Mouse (Mus musculus) midbrain, embryonic 10.5 days (tissue): ENCODE results near the gene C1rb. TPM values are rescaled to one million over a fixed set of nuclear protein-coding genes. Genes with fewer than 3 reads are reported as not detected.
"Not testable (repeated sequence)": the region's sequence is repeated elsewhere in the genome, so short reads cannot be mapped to it uniquely, and the experiment has no call there.

Experiments
- DNase-seq: peaks from one replicate; pipeline ENCODE4 v3.0.0-alpha.2; 2017; ENCODE audit warnings: low spot score
- H3K27ac ChIP-seq: fragments of 300-500 bp; sonication (generic); replicated peaks from 2 replicates; pipeline ENCODE4 v1.5.1; 2016; ENCODE audit warnings: mild to moderate bottlenecking
- H3K27me3 ChIP-seq: fragments of 300-500 bp; sonication (generic); 2 replicates; pipeline ENCODE4 v1.6.1; 2016; ENCODE audit warnings: low read depth, mild to moderate bottlenecking; ENCODE audit not compliant: poor library complexity, severe bottlenecking
- H3K36me3 ChIP-seq: fragments of 300-500 bp; sonication (generic); 2 replicates; pipeline ENCODE4 v1.6.1; 2016; ENCODE audit warnings: mild to moderate bottlenecking, moderate library complexity
- H3K4me1 ChIP-seq: fragments of 300-500 bp; sonication (generic); 2 replicates; pipeline ENCODE4 v1.6.1; 2016
- H3K4me3 ChIP-seq: fragments of 300-500 bp; sonication (generic); 2 replicates; pipeline ENCODE4 v1.5.1; 2016; ENCODE audit warnings: mild to moderate bottlenecking, moderate library complexity
- H3K9me3 ChIP-seq: fragments of 300-500 bp; sonication (generic); replicated peaks from 2 replicates; pipeline ENCODE4 v1.6.1; 2016; ENCODE audit warnings: mild to moderate bottlenecking
- WGBS: fragments of 180-500 bp; shearing (Covaris S2); methylation state at CpG from one replicate; pipeline ENCODE4 v1.1.7; 2016; 5-methylcytosine and 5-hydroxymethylcytosine counted together
- polyA plus RNA-seq: library from polyadenylated mRNA; unstranded; fragments of >200 nt; fragmentation: Nextera tagmentation; extraction: Ambion mirVana; gene quantifications from 2 replicates; pipeline ENCODE4 v1.2.1, GENCODE M21; 2016

Gene C1rb
- polyA plus RNA-seq, 1 experiment from 2014 or later, result not detected

DNA sequence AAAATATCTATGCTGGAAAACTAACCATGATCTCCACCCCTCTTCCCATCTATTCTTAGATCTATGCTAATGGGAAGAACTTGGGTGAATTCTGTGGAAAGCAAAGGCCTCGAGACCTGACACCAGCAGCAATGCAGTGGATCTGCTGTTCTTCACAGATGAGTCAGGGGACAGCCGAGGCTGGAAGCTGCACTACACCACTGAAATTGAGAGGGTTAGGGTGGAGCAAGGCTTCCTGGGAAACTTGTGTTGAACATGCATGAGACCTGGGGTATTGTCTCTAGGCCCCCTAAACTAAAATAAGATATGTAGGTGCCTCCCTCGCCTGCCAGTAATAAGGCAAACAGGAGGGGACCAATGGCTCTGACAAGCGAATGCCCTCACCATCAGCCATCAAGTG, 8.9 kb upstream of the C1rb start:
- 87% methylated on average over 4 of the region's 4 CpGs for WGBS
- not testable (repeated sequence) for H3K4me3 ChIP-seq, DNase-seq, H3K27ac ChIP-seq, H3K4me1 ChIP-seq, H3K27me3 ChIP-seq, H3K36me3 ChIP-seq, H3K9me3 ChIP-seq

DNA sequence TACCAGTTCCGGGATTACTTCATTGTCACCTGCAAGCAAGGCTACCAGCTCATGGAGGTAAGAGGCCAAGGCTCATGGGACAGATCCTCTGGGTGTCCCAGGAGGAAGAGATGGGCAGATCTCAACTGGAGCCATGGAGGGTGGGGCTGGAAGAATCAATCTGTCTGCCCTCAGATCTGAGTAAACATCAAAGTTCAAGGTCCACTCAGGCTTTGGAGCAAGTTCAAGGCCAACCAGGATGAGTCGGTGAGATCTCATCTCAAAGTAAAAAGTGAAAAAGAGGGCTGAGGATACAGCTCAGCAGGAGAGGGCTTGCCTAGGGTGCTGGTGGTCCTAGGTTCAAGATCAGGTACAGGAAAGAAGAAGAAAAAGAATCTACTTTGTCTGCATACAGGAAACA, 8.5 kb upstream of the C1rb start:
- DNase-seq, H3K27me3 ChIP-seq, H3K4me1 ChIP-seq, H3K27ac ChIP-seq, H3K4me3 ChIP-seq, H3K36me3 ChIP-seq, H3K9me3 ChIP-seq: not testable (repeated sequence)
- 90% methylated on average over 2 of the region's 2 CpGs for WGBS

DNA sequence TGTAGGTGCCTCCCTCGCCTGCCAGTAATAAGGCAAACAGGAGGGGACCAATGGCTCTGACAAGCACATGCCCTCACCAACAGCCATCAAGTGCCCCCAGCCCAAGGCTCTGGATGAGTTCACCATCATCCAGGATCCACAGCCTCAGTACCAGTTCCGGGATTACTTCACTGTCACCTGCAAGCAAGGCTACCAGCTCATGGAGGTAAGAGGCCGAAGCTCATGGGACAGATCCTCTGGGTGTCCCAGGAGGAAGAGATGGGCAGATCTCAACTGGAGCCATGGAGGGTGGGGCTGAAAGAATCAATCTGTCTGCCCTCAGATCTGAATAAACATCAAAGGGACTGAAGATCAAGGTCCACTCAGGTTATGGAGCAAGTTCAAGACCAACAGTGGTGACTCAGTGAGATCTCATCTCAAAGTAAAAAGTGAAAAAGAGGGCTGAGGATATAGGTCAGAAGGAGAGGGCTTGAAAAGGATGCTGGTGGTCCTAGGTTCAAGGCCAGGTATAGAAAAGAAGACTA, 5.1 kb downstream of the C1rb start:
- not testable (repeated sequence) for H3K36me3 ChIP-seq, H3K4me1 ChIP-seq, H3K9me3 ChIP-seq, H3K4me3 ChIP-seq, H3K27me3 ChIP-seq, H3K27ac ChIP-seq, DNase-seq
- WGBS, result 90% methylated on average over 3 of the region's 3 CpGs

DNA sequence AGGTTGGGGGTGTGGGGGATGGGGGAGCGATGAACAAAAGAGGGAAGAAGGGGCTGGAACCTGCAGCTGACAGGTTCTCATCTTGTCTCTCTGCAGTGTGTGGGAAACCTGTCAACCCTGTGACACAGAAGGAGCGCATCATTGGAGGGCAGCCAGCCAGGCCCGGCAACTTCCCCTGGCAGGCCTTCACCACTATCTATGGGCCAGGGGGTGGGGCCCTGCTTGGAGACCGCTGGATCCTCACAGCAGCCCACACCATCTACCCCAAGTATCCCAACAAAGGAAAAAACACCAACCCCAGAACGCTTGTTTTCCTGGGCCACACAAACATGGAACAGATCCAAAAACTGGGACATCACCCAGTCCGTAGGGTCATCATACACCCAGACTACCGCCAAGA, 10.1 kb downstream of the C1rb start:
- 82% methylated on average over 7 of the region's 7 CpGs for WGBS

DNA sequence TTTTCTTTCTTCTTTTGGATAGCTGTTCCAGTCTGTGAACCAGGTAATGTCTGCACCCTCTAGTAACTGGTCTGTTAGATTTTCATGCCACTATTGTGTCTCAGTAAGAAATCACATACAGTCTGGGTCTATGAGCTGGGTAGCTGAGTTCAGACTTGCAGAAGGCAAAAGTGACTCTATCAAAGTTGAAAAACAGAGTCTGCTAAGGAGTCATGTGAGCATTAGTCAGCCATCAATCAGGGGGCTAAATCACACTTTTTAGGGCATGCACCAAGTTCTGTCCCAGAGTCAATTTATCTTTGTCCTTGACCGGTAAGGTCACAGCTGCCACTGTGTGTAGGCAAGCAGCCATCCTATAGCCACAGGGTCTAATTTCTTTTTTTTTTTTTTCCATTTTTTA, 12.1 kb downstream of the C1rb start:
- Histone ChIP-seq H3K27me3 (no peaks in the 10 kb centered on the region), H3K4me1 (no peaks in the 10 kb centered on the region), H3K4me3 (no peak overlapping the region), H3K27ac (no peak overlapping the region), H3K9me3 (no peaks in the 10 kb centered on the region), H3K36me3 (no peaks in the 10 kb centered on the region)
- DNase-seq, result no peak
- 100% methylated on average over 1 of the region's 1 CpGs for WGBS

More for the DNA sequence above, 10.1 kb downstream of the C1rb start:
- H3K4me1 ChIP-seq, H3K27me3 ChIP-seq, H3K36me3 ChIP-seq, DNase-seq, H3K9me3 ChIP-seq, H3K27ac ChIP-seq, H3K4me3 ChIP-seq: not testable (repeated sequence)

DNA sequence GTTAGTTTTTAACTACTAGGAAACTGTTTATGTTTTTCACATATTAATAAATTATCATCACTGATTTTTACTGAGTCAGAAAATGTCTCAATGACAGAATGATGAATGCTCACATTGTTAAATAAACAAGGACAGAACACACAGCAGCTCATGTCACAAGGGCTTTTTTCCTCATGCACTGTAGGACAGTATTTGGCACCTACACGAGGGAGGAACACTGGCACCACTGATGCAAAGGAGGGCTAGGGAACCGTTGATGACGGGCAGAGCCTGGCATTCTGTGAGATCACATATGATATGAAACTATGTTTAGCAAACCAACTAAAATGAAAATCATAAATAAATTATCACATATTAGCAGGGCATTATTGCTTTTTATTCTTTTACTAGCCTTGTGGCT, 14.8 kb downstream of the C1rb start:
- 91% methylated on average over 3 of the region's 3 CpGs for WGBS
- Histone ChIP-seq H3K4me3 (no peak overlapping the region), H3K36me3 (no peaks in the 10 kb centered on the region), H3K4me1 (no peaks in the 10 kb centered on the region), H3K9me3 (no peaks in the 10 kb centered on the region), H3K27ac (no peak overlapping the region), H3K27me3 (no peaks in the 10 kb centered on the region)
- no peak for DNase-seq

DNA sequence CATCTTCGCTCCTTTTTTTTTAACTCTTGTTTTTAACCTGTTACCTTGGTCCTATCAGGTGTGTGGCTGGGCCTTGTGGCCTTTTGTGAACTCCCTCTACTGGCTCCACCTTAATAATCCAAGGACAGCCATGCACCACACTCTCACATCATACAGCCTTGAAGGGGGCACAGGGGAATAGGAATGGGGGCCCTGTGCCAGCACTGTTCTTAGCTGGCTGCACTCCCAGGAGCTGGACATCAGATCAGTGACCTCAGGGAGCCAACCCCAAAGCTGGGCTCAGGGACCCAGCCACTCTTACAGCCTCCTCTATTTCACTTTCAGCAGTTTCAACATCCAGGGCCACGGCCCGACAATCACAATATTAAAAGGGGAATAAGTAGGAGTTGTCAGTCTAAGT, 15.7 kb downstream of the C1rb start:
- H3K4me3 ChIP-seq, result no peak overlapping the region
- H3K9me3 ChIP-seq, result no peaks in the 10 kb centered on the region
- no peak for DNase-seq
- 86% methylated on average over 3 of the region's 3 CpGs for whole genome bisulfite sequencing
- no peaks in the 10 kb centered on the region for H3K36me3 ChIP-seq
- H3K27ac ChIP-seq, result no peak overlapping the region
- H3K27me3 ChIP-seq, result no peaks in the 10 kb centered on the region
- no peaks in the 10 kb centered on the region for H3K4me1 ChIP-seq

DNA sequence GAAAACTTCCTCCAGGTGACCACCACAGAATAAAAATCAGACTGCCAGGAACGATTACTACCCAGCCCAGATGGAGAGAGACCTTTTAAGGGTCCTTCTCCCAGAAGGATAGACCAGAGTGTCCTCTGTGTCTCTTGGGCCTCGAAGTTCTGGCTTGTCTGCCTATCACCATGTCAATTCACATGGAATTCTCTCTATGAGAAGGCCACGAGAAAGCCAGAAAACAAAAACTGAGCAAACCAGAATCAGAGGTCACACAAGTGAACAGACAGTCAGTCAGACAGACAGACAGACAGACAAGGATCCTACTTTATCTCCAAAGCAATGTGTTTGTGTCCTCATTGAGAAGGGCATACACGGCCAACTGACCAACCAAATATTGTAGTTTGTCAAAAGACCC, 16.2 kb downstream of the C1rb start:
- no peaks in the 10 kb centered on the region for H3K27me3 ChIP-seq
- H3K9me3 ChIP-seq, result no peaks in the 10 kb centered on the region
- WGBS, result 85% methylated on average over 4 of the region's 4 CpGs
- no peak for DNase-seq
- no peaks in the 10 kb centered on the region for H3K36me3 ChIP-seq
- H3K4me3 ChIP-seq, result no peak overlapping the region
- H3K27ac ChIP-seq, result no peak overlapping the region
- no peaks in the 10 kb centered on the region for H3K4me1 ChIP-seq

DNA sequence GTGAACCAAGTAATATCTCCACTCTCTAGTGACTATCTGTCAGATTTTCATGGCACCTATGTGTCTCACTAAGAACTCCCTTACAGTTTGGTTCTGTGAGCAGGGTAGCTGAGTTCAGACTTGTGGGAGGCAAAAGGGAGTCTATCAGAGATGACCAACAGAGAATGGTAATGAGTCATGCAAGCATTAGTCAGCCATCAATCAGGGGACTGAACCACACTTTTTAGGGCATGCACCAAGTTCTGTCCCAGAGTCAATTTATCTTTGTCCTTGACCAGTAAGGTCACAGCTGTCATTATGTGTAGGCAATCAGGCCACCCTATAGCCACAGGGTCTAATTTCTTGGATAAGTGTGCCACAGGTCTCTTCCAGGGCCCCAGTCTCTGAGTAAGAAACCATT, 18.7 kb downstream of the C1rb start:
- H3K27me3 ChIP-seq, result no peaks in the 10 kb centered on the region
- H3K27ac ChIP-seq, result no peak overlapping the region
- no peaks in the 10 kb centered on the region for H3K4me1 ChIP-seq
- no peak overlapping the region for H3K4me3 ChIP-seq
- no peak for DNase-seq
- H3K36me3 ChIP-seq, result no peaks in the 10 kb centered on the region
- no peaks in the 10 kb centered on the region for H3K9me3 ChIP-seq

DNA sequence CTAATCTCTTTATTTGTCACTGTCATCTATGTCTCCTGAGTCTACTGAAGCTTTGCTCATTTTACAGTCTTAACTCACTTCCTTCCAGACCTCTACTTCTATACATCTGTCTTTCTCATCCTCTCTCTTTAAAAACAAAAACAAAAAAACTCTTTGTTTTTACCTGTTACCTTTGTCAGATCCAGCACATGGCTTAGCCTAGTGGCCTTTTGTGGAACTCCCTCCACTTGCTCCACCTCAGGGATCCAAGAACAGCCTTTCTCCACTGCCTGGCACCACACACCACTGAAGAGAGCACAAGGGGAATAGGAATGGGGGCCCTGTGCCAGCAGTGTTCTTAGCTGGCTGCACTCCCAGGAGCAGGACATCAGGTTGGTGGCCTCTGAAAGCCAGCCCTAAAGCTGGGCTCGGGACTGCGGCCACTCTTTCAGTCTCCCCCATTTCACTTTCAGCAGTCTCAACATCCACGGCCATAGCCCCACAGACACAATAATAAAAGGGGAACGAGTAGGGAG, 22.1 kb downstream of the C1rb start:
- no peaks in the 10 kb centered on the region for H3K27me3 ChIP-seq
- H3K4me1 ChIP-seq, result no peaks in the 10 kb centered on the region
- no peak overlapping the region for H3K27ac ChIP-seq
- DNase-seq, result no peak
- 89% methylated on average over 4 of the region's 4 CpGs for WGBS
- no peaks in the 10 kb centered on the region for H3K36me3 ChIP-seq
- H3K9me3 ChIP-seq, result no peaks in the 10 kb centered on the region; the same call in 1 of the 2 replicates
- no peak overlapping the region for H3K4me3 ChIP-seq

DNA sequence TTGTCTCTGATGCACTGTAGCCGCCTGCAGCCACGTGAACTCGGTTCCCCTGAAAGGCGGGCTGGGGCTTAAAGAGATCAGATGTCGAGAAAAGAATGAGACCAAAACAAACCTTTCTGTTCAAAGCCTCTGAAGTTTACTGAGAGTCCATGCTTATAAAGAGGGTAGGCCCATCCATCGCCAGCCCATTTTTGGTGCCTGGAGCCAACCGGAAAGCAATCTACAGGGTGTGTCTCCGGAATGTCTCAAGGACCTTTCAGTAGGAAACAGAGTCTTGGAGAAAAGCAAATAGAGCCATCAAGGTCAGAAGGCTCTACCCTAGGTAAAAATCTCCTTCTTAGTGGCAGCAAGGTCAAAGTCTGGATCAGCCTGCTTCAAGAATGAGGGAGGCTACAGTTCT, 23.0 kb downstream of the C1rb start:
- Histone ChIP-seq H3K27me3 (no peaks in the 10 kb centered on the region), H3K27ac (no peak overlapping the region), H3K9me3 (no peaks in the 10 kb centered on the region; the same call in 1 of the 2 replicates), H3K4me3 (no peak overlapping the region), H3K4me1 (no peaks in the 10 kb centered on the region), H3K36me3 (no peaks in the 10 kb centered on the region)
- no peak for DNase-seq
- 80% methylated on average over 8 of the region's 8 CpGs for WGBS

DNA sequence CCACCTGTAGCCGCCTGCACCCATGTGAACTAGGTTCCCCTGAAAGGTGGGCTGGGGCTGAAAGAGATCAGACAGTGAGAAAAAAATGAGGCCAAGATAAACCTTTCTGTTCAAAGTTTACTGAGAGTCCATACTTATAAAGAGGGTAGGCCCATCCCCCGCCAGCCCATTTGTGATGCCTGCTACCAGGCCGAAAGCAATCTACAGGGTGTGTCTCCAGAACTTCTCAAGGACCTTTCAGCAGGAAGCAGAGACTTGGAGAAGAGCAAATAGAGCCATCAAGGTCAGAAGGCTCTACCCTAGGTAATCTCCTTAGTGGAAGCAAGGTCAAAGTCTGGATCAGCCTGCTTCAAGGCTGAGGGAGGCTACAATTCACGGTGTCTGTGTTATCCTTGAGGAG, 31.9 kb downstream of the C1rb start:
- Histone ChIP-seq H3K27ac (no peak overlapping the region), H3K4me1 (no peaks in the 10 kb centered on the region), H3K9me3 (peaks cover 5% of the 10 kb centered on the region; the same call in 1 of the 2 replicates), H3K27me3 (no peaks in the 10 kb centered on the region), H3K36me3 (no peaks in the 10 kb centered on the region), H3K4me3 (no peak overlapping the region)
- 88% methylated on average over 4 of the region's 4 CpGs for WGBS
- DNase-seq, result no peak

DNA sequence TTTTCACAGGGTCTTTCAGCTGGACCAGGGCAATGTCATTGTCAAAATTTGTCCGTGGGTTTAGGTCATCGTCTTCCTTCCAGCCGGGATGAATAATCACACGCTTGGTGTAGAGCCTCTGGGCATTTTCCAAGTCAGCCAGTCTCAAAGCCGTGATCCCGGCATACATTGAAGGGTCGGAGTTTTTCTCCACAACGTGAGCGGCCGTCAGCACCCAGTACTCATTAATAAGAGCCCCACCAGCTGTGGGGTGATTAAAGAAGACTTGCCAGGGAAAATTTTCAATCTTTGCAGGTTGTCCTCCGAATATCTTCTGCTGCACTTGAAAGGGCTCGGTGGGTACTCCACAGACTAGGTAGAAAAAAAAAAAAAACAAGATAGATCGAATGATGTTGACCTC, 55.5 kb downstream of the C1rb start:
- Histone ChIP-seq H3K9me3 (peaks cover 3% of the 10 kb centered on the region; the same call in 1 of the 2 replicates), H3K36me3 (no peaks in the 10 kb centered on the region)
- DNase-seq, result no peak

DNA sequence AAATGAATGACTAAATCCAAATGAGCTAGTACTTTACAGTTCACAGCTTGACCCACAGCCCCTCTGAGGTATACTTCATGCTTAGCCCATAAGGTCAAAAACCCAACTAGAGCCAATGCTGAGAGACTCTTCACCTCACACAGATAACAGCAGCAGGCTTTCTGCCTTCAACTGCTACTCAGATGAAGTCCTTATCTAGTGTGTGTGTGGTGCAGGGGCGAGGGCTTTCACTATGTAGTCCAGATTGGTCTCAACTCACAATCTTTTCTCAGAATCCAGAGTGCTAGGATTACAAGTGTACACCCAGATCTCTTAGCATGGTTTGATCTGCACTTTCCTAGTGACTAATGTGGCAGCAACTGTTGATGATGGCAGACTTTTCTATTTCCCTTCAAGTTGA, 56.1 kb downstream of the C1rb start:
- H3K9me3 ChIP-seq, DNase-seq: not testable (repeated sequence)
- WGBS, result 55% methylated on average over 1 of the region's 1 CpGs

More for the DNA sequence above, 55.5 kb downstream of the C1rb start:
- no peak overlapping the region for H3K4me3 ChIP-seq
- no peaks in the 10 kb centered on the region for H3K27me3 ChIP-seq
- no peak overlapping the region for H3K27ac ChIP-seq
- 89% methylated on average over 13 of the region's 13 CpGs for WGBS
- no peaks in the 10 kb centered on the region for H3K4me1 ChIP-seq

More for the DNA sequence above, 56.1 kb downstream of the C1rb start:
- H3K36me3 ChIP-seq, H3K4me1 ChIP-seq, H3K27me3 ChIP-seq, H3K27ac ChIP-seq, H3K4me3 ChIP-seq: not testable (repeated sequence)
